Mouse (Mus musculus): ENCODE data around the gene Gabra2. TPM values are rescaled to one million over a fixed set of nuclear protein-coding genes. Genes with fewer than 3 reads are reported as not detected.

Gabra2 gene
- total RNA-seq (2014; fragmentation: Nextera tagmentation): not detected in 2 replicates
- total RNA-seq (2017): under 0.01 TPM in 1 of 2 replicates, not detected in the other
- polyA plus RNA-seq (2012): not detected in 2 replicates

- H3K4me3 ChIP-seq (ENCODE audit: low read depth, low read length): no peak within 1 kb of the TSS; the same call in 1 of the 2 replicates
- ATAC-seq (ENCODE audit: extremely low read depth, insufficient number of reproducible peaks, low FRiP score, poor library complexity, severe bottlenecking): no peak
- TF ChIP-seq GATA2 (IDR thresholded peaks at IDR 0.05; ENCODE audit: borderline replicate concordance, low read depth, low read length) (no peak), POLR2AphosphoS5 (IDR thresholded peaks at IDR 0.05; ENCODE audit: insufficient replicate concordance, low read depth, low read length) (no peak), CTCF (IDR thresholded peaks at IDR 0.05; ENCODE audit: low read depth, low read length) (no peak)
These were observed at the start of gene Gabra2 for GRCm38 (mm10) chr5:71095725-71096607. Gene Gabra2 (minus strand): TSS chr5:71095849.

GRCm38 (mm10) chr5:71136691-71137090, 41.0 kb upstream of the Gabra2 start:
- Histone ChIP-seq H3K4me1 (ENCODE audit: insufficient read depth, low read depth, low read length) (no peaks in the 10 kb centered on the region), H3K4me3 (ENCODE audit: low read depth, low read length) (no peak overlapping the region), H3K9me3 (replicated peaks) (no peaks in the 10 kb centered on the region), H3K27me3 (ENCODE audit: insufficient read depth, low read length) (no peaks in the 10 kb centered on the region), H3K36me3 (replicated peaks) (no peaks in the 10 kb centered on the region)
- no peak for DNase-seq (ENCODE audit: low spot score)
- no peak for TF ChIP-seq GATA2 (IDR thresholded peaks at IDR 0.05; ENCODE audit: borderline replicate concordance, low read depth, low read length)
- no peak for TF ChIP-seq TAL1 (conservative IDR thresholded peaks at IDR 0.05; ENCODE audit: low read depth, low read length)
- TF ChIP-seq CTCF (IDR thresholded peaks at IDR 0.05; ENCODE audit: low read depth, low read length): no peak
- no peak for TF ChIP-seq GATA1 (IDR thresholded peaks at IDR 0.05; ENCODE audit: borderline replicate concordance, low read length)
- no peak for TF ChIP-seq POLR2AphosphoS5 (IDR thresholded peaks at IDR 0.05; ENCODE audit: insufficient replicate concordance, low read depth, low read length)
- no peak for ATAC-seq (ENCODE audit: extremely low read depth, insufficient number of reproducible peaks, low FRiP score, poor library complexity, severe bottlenecking)

More at GRCm38 (mm10) chr5:71095725-71096607, at the start of gene Gabra2:
- H3K27me3 ChIP-seq (ENCODE audit: insufficient read depth, low read length): no peaks in the 10 kb centered on the region
- H3K9me3 ChIP-seq (replicated peaks): peaks cover 15% of the 10 kb centered on the region
- H3K4me1 ChIP-seq (ENCODE audit: insufficient read depth, low read depth, low read length): no peaks in the 10 kb centered on the region
- DNase-seq (ENCODE audit: low spot score): no peak
- no peaks in the 10 kb centered on the region for H3K36me3 ChIP-seq (replicated peaks)

DNA sequence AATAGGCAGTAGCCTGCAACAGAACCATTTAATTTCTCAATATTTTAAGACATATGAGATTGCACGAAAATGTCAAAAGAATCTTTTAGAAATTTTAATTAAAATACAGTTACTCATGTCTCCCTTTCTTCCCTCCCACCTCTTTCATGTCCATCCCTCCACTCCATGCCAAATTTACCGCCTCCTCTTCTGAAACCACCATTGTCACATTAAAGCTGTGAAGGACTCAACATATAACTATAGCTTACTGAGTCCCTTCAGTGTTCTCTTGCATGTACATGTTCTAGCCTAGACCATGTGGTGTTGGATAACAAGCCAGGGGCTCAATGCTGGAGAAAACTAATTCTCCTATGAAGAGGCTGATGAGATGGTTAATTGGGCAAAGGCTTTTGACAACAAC, 40.2 kb upstream of the Gabra2 start:
- no peak for TF ChIP-seq CTCF (IDR thresholded peaks at IDR 0.05; ENCODE audit: low read depth, low read length)
- TF ChIP-seq TAL1 (conservative IDR thresholded peaks at IDR 0.05; ENCODE audit: low read depth, low read length): no peak
- no peak for TF ChIP-seq POLR2AphosphoS5 (IDR thresholded peaks at IDR 0.05; ENCODE audit: insufficient replicate concordance, low read depth, low read length)
- no peak for TF ChIP-seq GATA2 (IDR thresholded peaks at IDR 0.05; ENCODE audit: borderline replicate concordance, low read depth, low read length)
- TF ChIP-seq GATA1 (IDR thresholded peaks at IDR 0.05; ENCODE audit: borderline replicate concordance, low read length): no peak
- no peak for ATAC-seq (ENCODE audit: extremely low read depth, insufficient number of reproducible peaks, low FRiP score, poor library complexity, severe bottlenecking)

GRCm38 (mm10) chr5:71127721-71128120, 32.1 kb upstream of the Gabra2 start:
- TF ChIP-seq CTCF (IDR thresholded peaks at IDR 0.05; ENCODE audit: low read depth, low read length) (no peak), POLR2AphosphoS5 (IDR thresholded peaks at IDR 0.05; ENCODE audit: insufficient replicate concordance, low read depth, low read length) (no peak), GATA2 (IDR thresholded peaks at IDR 0.05; ENCODE audit: borderline replicate concordance, low read depth, low read length) (no peak), TAL1 (conservative IDR thresholded peaks at IDR 0.05; ENCODE audit: low read depth, low read length) (no peak), GATA1 (IDR thresholded peaks at IDR 0.05; ENCODE audit: borderline replicate concordance, low read length) (no peak)
- DNase-seq (ENCODE audit: low spot score) (no peak), ATAC-seq (ENCODE audit: extremely low read depth, insufficient number of reproducible peaks, low FRiP score, poor library complexity, severe bottlenecking) (no peak)
- Histone ChIP-seq H3K36me3 (replicated peaks) (no peaks in the 10 kb centered on the region), H3K9me3 (replicated peaks) (no peaks in the 10 kb centered on the region), H3K4me1 (ENCODE audit: insufficient read depth, low read depth, low read length) (no peaks in the 10 kb centered on the region), H3K4me3 (ENCODE audit: low read depth, low read length) (no peak overlapping the region), H3K27me3 (ENCODE audit: insufficient read depth, low read length) (no peaks in the 10 kb centered on the region)

More for the DNA sequence above, 40.2 kb upstream of the Gabra2 start:
- no peak for DNase-seq (ENCODE audit: low spot score)
- H3K4me1 ChIP-seq (ENCODE audit: insufficient read depth, low read depth, low read length): no peaks in the 10 kb centered on the region
- no peak overlapping the region for H3K4me3 ChIP-seq (ENCODE audit: low read depth, low read length)
- no peaks in the 10 kb centered on the region for H3K36me3 ChIP-seq (replicated peaks)
- H3K9me3 ChIP-seq (replicated peaks): no peaks in the 10 kb centered on the region
- H3K27me3 ChIP-seq (ENCODE audit: insufficient read depth, low read length): no peaks in the 10 kb centered on the region

DNA sequence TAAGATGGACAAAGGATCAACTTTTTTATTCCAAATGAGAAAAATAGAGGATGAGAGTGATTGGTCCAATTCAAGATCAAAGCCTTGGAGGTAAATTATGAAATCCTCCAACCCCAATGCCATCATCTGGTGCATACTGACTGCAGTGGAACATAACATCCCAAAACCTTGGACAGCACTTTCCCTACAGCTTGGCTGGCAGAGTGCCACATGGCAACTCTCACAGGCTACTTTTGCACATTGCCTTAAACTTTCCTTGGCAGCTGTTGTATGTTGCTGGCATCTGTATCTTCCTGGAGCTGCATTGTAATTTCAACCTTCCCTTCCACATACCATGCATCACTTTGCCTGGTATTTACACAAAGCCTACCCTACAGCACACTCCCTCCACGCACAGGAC, 19.6 kb upstream of the Gabra2 start:
- TF ChIP-seq TAL1 (conservative IDR thresholded peaks at IDR 0.05; ENCODE audit: low read depth, low read length) (no peak), CTCF (IDR thresholded peaks at IDR 0.05; ENCODE audit: low read depth, low read length) (no peak), GATA1 (IDR thresholded peaks at IDR 0.05; ENCODE audit: borderline replicate concordance, low read length) (no peak), POLR2AphosphoS5 (IDR thresholded peaks at IDR 0.05; ENCODE audit: insufficient replicate concordance, low read depth, low read length) (no peak), GATA2 (IDR thresholded peaks at IDR 0.05; ENCODE audit: borderline replicate concordance, low read depth, low read length) (no peak)
- H3K4me3 ChIP-seq (ENCODE audit: low read depth, low read length): no peak overlapping the region
- ATAC-seq (ENCODE audit: extremely low read depth, insufficient number of reproducible peaks, low FRiP score, poor library complexity, severe bottlenecking): no peak

DNA sequence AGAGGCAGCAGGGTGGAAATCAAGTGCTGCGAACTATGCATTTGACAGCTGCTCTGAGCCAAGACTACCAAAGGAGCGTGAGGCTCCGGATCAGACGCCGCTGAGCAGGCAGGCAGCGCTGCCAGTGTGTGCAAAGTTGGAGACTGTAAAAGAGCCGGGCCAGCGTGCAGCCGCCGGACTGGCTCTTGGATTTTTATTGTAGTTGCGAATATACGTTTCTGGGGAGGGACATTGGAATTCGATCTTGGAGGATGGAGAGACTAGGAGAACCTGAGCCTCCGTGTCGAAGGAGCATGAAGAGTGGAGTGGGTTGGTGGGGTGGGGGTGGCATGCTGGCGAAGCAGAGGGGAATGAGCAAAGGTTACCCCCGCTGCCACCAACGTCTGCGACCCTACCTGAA, 469 bp downstream of the Gabra2 start:
- Histone ChIP-seq H3K4me1 (ENCODE audit: insufficient read depth, low read depth, low read length) (no peaks in the 10 kb centered on the region), H3K36me3 (replicated peaks) (no peaks in the 10 kb centered on the region), H3K9me3 (replicated peaks) (peaks cover 15% of the 10 kb centered on the region), H3K4me3 (ENCODE audit: low read depth, low read length) (no peak overlapping the region), H3K27me3 (ENCODE audit: insufficient read depth, low read length) (no peaks in the 10 kb centered on the region)
- ATAC-seq (ENCODE audit: extremely low read depth, insufficient number of reproducible peaks, low FRiP score, poor library complexity, severe bottlenecking): no peak
- DNase-seq (ENCODE audit: low spot score): no peak
- TF ChIP-seq POLR2AphosphoS5 (IDR thresholded peaks at IDR 0.05; ENCODE audit: insufficient replicate concordance, low read depth, low read length) (no peak), TAL1 (conservative IDR thresholded peaks at IDR 0.05; ENCODE audit: low read depth, low read length) (no peak), GATA2 (IDR thresholded peaks at IDR 0.05; ENCODE audit: borderline replicate concordance, low read depth, low read length) (no peak), CTCF (IDR thresholded peaks at IDR 0.05; ENCODE audit: low read depth, low read length) (no peak), GATA1 (IDR thresholded peaks at IDR 0.05; ENCODE audit: borderline replicate concordance, low read length) (no peak)

More for the DNA sequence above, 19.6 kb upstream of the Gabra2 start:
- DNase-seq (ENCODE audit: low spot score): no peak
- no peaks in the 10 kb centered on the region; the same call in 1 of the 2 replicates for H3K9me3 ChIP-seq (replicated peaks)
- no peaks in the 10 kb centered on the region for H3K27me3 ChIP-seq (ENCODE audit: insufficient read depth, low read length)
- H3K36me3 ChIP-seq (replicated peaks): no peaks in the 10 kb centered on the region
- no peaks in the 10 kb centered on the region for H3K4me1 ChIP-seq (ENCODE audit: insufficient read depth, low read depth, low read length)

Measured in G1E (cell line).